Mouse (Mus musculus): Measurements from ENCODE around the gene Garnl3.

DNA sequence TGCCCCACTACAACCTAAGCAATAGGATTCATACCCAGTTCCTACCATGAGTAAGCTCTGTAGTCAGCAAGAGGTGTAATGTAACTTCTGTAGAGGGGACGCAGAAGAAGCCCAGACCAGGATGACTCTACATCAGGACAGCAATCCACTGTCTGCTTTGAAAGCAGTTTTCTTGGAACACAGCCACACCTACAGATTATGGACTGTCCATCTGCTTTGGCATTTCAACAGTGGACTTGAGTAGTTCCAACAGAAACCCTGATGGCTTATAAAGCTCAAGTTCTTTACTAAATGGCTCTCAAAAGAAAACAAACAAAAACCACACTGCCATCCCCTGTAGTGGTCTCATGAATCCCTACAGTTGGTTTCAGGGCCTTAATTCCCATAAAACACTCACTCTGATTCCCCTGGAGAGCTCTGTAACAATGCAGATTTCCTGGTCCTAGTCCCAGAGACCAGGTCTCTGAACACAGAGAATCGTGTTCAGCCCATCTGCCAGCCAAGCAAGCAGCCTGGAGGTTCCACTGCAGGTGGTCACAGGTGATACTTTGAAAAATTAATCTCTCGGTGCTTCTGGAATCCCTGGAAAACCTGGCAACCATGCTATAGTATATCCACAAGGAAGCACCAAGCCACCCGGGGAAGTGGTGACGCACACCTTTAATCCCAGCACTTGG, 42.0 kb downstream of the Garnl3 start:
- TF ChIP-seq CTCF (IDR thresholded peaks at IDR 0.05), result no peak
- TF ChIP-seq EP300 (IDR thresholded peaks at IDR 0.05; ENCODE audit: insufficient read depth, low read depth, low read length), result no peak
